ENCODE assay signal across 8 mouse cellular contexts in the genomic region with DNA sequence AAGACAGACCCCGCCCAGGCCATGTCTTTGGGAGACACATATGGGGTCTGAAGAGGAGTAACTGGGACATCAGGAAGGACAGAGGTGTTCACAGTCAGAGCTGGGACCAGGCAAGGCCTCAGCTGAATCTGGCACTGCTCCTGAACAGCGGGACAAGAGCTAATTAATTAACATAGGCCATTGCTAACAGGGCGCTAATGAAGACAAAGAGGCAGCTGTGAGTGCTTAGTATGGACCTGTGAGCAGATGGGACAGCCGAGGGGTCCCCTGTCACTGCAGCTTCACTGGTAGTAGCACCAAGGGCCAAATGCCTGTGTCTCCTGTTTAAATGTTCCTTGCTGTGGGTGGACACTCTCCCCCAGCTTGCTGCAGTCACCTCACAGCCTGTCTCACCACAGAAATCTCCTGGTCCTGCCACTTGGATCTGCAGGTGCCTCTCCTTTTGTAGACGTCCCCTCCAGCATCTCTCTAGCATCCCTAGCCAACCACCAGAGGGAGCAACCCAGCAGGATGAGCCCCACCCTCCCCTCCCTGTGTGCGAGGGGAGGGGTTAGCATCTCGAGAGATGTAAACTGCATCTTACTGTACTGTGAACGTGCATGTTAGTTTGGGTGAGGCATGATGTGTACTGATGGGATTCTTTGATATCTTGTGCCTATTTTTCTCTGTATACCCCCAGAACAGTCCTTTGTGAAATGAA. TPM values are rescaled to one million over a fixed set of nuclear protein-coding genes. Genes with fewer than 3 reads are reported as not detected.
DNase-seq lines count a peak whose midpoint lies in the region; ATAC-seq lines count a peak whose summit lies in the region.

No protein-coding gene starts in this region.

- H3K4me3 ChIP-seq in forebrain, embryonic 14.5 days (ENCODE audit: low read depth, low read length): no peak overlapping the region
- no peak overlapping the region for H3K4me3 ChIP-seq in midbrain, embryonic 15.5 days

- peak; percentile 66 for DNase-seq in adrenal gland, postnatal 10 days
- DNase-seq in adrenal gland, adult 18-20 months (ENCODE audit: low spot score in 2 of 2): no peak
- peak; percentile 59 for DNase-seq in A20 (ENCODE audit: low read depth, low spot score)
- peak; percentile 30 for DNase-seq in c-Kit-positive CD71-positive TER-119-positive erythroid progenitor cells, embryonic 14.5 days (ENCODE audit: low spot score)
- DNase-seq in forebrain, embryonic 14.5 days (ENCODE audit: low spot score): peak; percentile 90
- DNase-seq in layer of hippocampus, adult 9-10 months (ENCODE audit: low spot score): peak; percentile 30
- DNase-seq in thymus, postnatal 14 days: peak; percentile 84

- peak; percentile 90 for ATAC-seq in forebrain, embryonic 14.5 days
- peak; percentile 73 for ATAC-seq in midbrain, embryonic 15.5 days (replicated peaks)

- 11% methylated on average over 8 of the region's 8 CpGs for WGBS in forebrain, embryonic 14.5 days
- 18% methylated on average over 8 of the region's 8 CpGs for WGBS in midbrain, embryonic 15.5 days

- no peak overlapping the region; the same call in 1 of the 2 replicates for H3K9ac ChIP-seq in forebrain, embryonic 14.5 days (ENCODE audit: low read length)
- H3K9ac ChIP-seq in midbrain, embryonic 15.5 days: no peak overlapping the region

- H3K36me3 ChIP-seq in forebrain, embryonic 14.5 days (ENCODE audit: control insufficient read depth, insufficient read depth, low read length): no peaks in the 10 kb centered on the region
- no peaks in the 10 kb centered on the region for H3K36me3 ChIP-seq in midbrain, embryonic 15.5 days (replicated peaks)

- H3K4me2 ChIP-seq in forebrain, embryonic 14.5 days (ENCODE audit: low read length): no peak overlapping the region
- H3K4me2 ChIP-seq in midbrain, embryonic 15.5 days: no peak overlapping the region

- H3K9me3 ChIP-seq in forebrain, embryonic 14.5 days (replicated peaks; ENCODE audit: control insufficient read depth, low read length): no peaks in the 10 kb centered on the region
- no peaks in the 10 kb centered on the region for H3K9me3 ChIP-seq in midbrain, embryonic 15.5 days

- peak overlapping the region; percentile 56; the same call in 1 of the 2 replicates for H3K27ac ChIP-seq in forebrain, embryonic 14.5 days (ENCODE audit: low read depth, low read length)
- H3K27ac ChIP-seq in midbrain, embryonic 15.5 days: no peak overlapping the region

- H3K4me1 ChIP-seq in forebrain, embryonic 14.5 days (ENCODE audit: control insufficient read depth, insufficient read depth, low read length): no peaks in the 10 kb centered on the region
- H3K4me1 ChIP-seq in midbrain, embryonic 15.5 days: peaks cover 4% of the 10 kb centered on the region; the same call in 1 of the 2 replicates

- no peaks in the 10 kb centered on the region for H3K27me3 ChIP-seq in forebrain, embryonic 14.5 days (replicated peaks; ENCODE audit: control insufficient read depth, insufficient read depth, low read length)
- no peaks in the 10 kb centered on the region for H3K27me3 ChIP-seq in midbrain, embryonic 15.5 days (replicated peaks)

RNA-seq across cellular contexts. Expression of a gene that starts 8.3 kb away (rescaled TPM):
- under 1 TPM; 0.66 to 0.94 TPM for total RNA-seq in adrenal gland, postnatal 10 days (2021)
- total RNA-seq in adrenal gland, adult 18-20 months (2021): under 1 TPM; 0.20 to 0.26 TPM
- 11.0 and 15.8 TPM in 2 replicates for polyA plus RNA-seq in forebrain, embryonic 14.5 days (2014; fragmentation: Nextera tagmentation; extraction: Ambion mirVana)
- polyA plus RNA-seq in midbrain, embryonic 15.5 days (2015; fragmentation: Nextera tagmentation; extraction: Ambion mirVana): 25.0 and 27.2 TPM in 2 replicates

RNA-seq across cellular contexts. Expression of a gene that starts 29.2 kb away (rescaled TPM):
- 10 to 100 TPM; 14.9 to 16.5 TPM for total RNA-seq in adrenal gland, postnatal 10 days (2021)
- 10 to 100 TPM; 18.5 to 53.8 TPM for total RNA-seq in adrenal gland, adult 18-20 months (2021)
- 3.1 and 3.3 TPM in 2 replicates for polyA plus RNA-seq in forebrain, embryonic 14.5 days (2014; fragmentation: Nextera tagmentation; extraction: Ambion mirVana)
- polyA plus RNA-seq in midbrain, embryonic 15.5 days (2015; fragmentation: Nextera tagmentation; extraction: Ambion mirVana): 3.7 and 5.0 TPM in 2 replicates

Comparison
In these comparisons a context has a peak if more than half of its experiments do, and no peak if none do; other contexts are left out.
1. DNase-seq: peak in adrenal gland, postnatal 10 days (single experiment), A20 (single experiment), c-Kit-positive CD71-positive TER-119-positive erythroid progenitor cells, embryonic 14.5 days (single experiment), forebrain, embryonic 14.5 days (single experiment), layer of hippocampus, adult 9-10 months (single experiment) and thymus, postnatal 14 days (single experiment); none in adrenal gland, adult 18-20 months (0 of 2).